Mouse (Mus musculus) thymus, postnatal 10 days (tissue): ENCODE results near the gene Tgif1.

ENCODE experiments used
- DNase-seq, 2 experiments: peaks; one replicate each; pipeline ENCODE4 v3.0.0; 2021; ENCODE audit warnings: low spot score in 2 of 2

Tgif1 gene

DNA sequence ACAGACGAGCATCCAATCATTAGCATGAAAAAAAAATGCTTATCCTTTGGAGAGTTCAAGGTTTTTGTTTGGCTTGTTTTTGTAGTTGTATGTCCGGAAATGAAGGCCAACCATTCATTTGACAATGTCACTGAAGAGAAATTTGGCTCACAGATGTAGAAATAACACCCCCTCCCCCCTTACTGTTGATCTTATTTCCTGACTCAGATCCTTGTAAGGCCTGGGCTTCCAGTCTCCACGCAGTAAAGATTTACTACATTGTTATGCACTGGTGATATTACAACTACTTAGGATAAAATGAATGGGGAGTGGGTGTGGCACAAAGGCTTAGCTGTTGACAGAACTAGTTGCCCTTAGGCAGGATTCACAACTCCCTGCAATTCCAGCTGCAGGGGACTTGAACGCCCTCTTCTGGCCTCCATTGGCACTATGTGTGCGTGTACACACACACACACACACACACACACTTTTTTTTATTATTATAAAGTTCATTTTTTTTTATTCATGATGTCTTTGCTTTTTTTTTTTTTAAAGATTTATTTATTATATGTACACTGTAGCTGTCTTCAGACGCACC is 13.3 kb upstream of the Tgif1 start:
- no peak for DNase-seq

- DNase-seq = no peak
These were observed 12.7 kb upstream of the Tgif1 start for GRCm38 (mm10) chr17:70866029-70866428.

- DNase-seq = no peak
These were observed 11.8 kb upstream of the Tgif1 start for GRCm38 (mm10) chr17:70865060-70865604.

- no peak for DNase-seq
These were observed 11.3 kb upstream of the Tgif1 start for GRCm38 (mm10) chr17:70864645-70865044.

DNA sequence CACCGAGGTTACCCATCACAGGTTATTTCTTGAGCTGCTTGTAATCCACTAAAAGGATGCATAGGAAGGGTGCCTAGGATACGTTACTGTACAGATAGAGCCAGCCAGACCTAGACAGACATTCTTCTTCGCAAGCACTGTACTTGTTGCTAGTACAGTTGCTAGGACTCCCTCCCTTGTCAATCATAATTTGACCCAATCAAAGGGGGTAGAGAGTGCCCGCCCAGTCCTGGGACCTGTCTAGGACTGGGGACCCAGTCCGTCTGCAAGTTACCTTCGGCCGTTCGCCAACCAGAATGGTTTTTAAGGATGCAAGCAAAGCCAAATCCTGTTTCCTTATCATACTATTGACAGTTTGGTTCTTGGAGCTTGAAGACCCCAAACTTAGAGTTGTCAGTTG is 10.8 kb upstream of the Tgif1 start:
- DNase-seq = no peak

- no peak for DNase-seq
These were observed 5.5 kb upstream of the Tgif1 start for GRCm38 (mm10) chr17:70858814-70859213.

- DNase-seq = no peak
These were observed 3.6 kb upstream of the Tgif1 start for GRCm38 (mm10) chr17:70856871-70857415.

DNA sequence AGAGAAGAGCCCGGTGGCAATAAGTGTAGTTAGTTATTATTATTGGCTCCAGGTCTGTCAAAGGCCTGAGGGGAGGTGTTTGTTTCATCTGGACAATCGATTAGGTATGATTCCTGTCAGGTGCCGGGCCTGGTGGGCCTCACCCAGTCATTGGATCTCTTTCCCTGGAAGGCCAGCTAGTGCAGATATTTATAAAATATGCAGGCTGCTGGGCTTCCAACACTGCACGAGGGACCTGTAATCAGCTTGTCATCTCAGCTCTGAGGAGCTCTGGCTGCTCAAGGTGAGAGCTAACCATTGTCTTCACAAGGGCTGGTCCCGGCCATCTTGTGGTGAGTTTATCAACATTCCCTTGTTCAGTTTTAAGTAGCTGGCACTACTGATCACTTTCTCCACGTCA is 675 bp upstream of the Tgif1 start:
- no peak for DNase-seq

- peak; percentile 53 to 71 for DNase-seq
These were observed 510 bp downstream of the Tgif1 start for GRCm38 (mm10) chr17:70852686-70853386.

DNA sequence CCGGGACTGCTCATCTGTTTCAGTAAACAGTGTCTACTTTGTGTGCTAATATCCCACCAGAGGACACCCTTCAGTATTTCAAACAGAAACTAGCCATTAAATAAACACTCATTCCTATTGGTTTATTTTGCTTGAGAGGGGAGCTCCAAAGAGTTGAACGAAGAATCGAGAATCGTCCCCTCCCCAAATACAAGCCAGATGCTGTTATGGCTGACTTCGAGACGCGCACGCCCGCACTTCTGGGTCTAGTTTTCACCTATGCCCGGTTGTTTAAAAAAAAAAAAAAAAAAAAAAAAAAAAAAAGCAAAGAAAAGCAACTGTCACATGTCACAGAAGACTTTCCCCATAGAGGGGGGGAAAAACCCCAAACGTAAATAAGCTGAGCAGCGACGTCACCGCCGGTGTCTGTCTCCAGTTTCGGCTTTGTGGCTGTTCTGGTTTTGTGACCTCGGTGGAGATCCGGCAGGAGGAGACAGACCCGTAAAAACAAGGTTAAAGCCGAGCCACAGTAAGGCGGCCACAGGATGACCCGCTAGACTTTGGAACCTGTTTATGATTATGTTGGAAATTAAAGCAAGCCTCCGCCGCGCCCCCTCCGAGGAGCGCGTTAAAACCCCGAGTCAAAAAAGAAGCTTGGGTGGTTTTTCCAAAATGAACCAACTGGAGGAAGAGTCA is 1.2 kb downstream of the Tgif1 start:
- peak; percentile 42 to 56 for DNase-seq

GRCm38 (mm10) chr17:70850996-70851991 is 2.1 kb downstream of the Tgif1 start:
- peak; percentile 51 to 67 for DNase-seq

GRCm38 (mm10) chr17:70850233-70850995 is 2.9 kb downstream of the Tgif1 start:
- DNase-seq = peak; percentile 57

GRCm38 (mm10) chr17:70849399-70850232 is 3.7 kb downstream of the Tgif1 start:
- peak; percentile 82 to 87 for DNase-seq

- peak; percentile 46 to 51 for DNase-seq
These were observed 4.6 kb downstream of the Tgif1 start for GRCm38 (mm10) chr17:70848511-70849398.

DNA sequence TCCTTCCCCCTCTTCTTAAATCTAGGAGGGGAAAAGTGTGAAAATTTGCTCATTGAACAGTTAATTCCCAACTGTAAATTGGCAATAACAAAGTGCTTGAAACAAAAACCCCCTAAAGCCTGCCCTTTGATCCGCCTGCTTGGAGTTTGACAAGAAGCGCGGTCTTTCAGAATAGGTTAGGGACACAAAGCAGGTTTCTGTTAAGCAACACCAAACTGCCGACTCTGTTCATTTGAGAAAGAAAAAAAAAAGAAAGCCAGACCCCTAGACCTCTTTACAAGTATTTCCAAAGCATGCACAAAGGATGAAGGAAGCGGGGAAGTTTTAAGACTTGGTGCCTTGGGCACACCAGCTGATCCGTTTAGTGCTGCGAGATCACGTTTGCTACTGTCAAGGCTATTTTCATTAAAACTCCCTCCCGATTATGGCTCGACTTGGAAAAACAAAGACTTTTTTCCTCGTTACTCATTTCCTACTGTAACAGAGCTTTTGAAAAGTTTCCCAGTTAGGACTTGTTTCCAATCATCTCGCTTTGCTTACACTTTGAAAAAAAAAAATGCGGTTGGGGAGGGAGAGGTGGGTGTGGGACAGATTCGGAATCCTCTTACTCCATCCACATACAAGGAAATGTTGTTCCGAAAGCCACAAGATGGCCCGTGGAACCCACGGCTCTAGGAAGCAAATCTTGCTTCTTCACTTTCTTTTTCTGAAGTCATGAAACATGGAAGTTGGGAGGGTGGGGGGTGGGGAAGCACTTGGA is 5.4 kb downstream of the Tgif1 start:
- peak in 1 of 2 experiments; percentile 8 for DNase-seq

- DNase-seq = peak; percentile 53 to 71
These were observed 6.3 kb downstream of the Tgif1 start for GRCm38 (mm10) chr17:70847086-70847485.

DNA sequence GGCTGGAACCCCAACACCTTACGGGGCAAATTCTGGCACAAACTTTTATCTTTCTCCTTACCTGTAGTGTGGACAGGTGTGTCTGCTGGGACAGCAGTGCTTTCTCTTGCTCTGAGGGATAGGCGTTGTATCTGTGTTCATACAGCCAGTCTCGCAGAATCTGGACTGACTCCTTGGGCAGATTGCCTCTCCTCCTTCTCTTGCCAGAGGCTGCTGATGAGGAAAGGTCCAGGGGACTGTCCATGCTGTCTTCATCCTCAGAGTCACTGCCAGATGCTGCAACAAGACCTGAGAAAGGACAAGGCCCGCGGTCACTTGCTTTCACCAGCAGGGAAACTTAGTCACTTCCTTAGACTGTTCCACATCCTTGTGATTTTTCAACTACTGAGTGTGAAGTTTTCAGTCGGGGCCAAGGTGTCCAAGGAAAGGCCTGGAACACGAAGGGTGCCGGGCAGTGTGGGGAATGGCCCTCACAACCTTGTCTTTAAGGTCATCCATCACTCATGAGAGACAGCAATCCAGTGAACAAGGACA is 7.2 kb downstream of the Tgif1 start:
- DNase-seq = no peak
